Mouse (Mus musculus) bone marrow, adult 2 months (tissue): Measurements from ENCODE around the gene Nf1. TPM values are rescaled to one million over a fixed set of nuclear protein-coding genes. Genes with fewer than 3 reads are reported as not detected.

ENCODE experiments used
- H3K27ac ChIP-seq: fragments of 200-500 bp; 2 replicates; pipeline ENCODE4 v1.5.1; 2012; ENCODE audit warnings: low read depth, mild to moderate bottlenecking, control low read depth, inconsistent platforms, low read length; ENCODE audit not compliant: control insufficient read depth, poor library complexity, insufficient read depth
- H3K4me1 ChIP-seq: fragments of 200-500 bp; 2 replicates; pipeline ENCODE4 v1.6.1; 2011; ENCODE audit warnings: low read length; ENCODE audit not compliant: control insufficient read depth, insufficient read depth
- H3K4me3 ChIP-seq: fragments of 200-500 bp; replicated peaks from 2 replicates; pipeline ENCODE3; 2011; ENCODE audit warnings: mild to moderate bottlenecking, low read depth, low read length, control low read depth; ENCODE audit not compliant: control insufficient read depth
- CTCF ChIP-seq: fragments of 200-500 bp; IDR thresholded peaks from 2 replicates; pipeline ENCODE4 v1.5.1; 2011; ENCODE audit warnings: low read length, control low read depth; ENCODE audit not compliant: control insufficient read depth, insufficient read depth
- POLR2A ChIP-seq: fragments of 200-500 bp; IDR thresholded peaks from 2 replicates; pipeline ENCODE4 v1.6.1; 2011; ENCODE audit warnings: low read depth, mild to moderate bottlenecking, control low read depth, low read length, borderline replicate concordance; ENCODE audit not compliant: control insufficient read depth
- WGBS: fragments of 180-500 bp; shearing (Covaris S2); methylation state at CpG from one replicate; pipeline ENCODE4 v1.1.7; 2018; 5-methylcytosine and 5-hydroxymethylcytosine counted together
- polyA plus RNA-seq: library from polyadenylated mRNA; stranded (reverse); fragments of >200 nt; gene quantifications from 2 replicates; pipeline ENCODE4 v1.2.4, GENCODE M21; 2011; ENCODE audit warnings: low replicate concordance; ENCODE audit not compliant: missing spikeins, insufficient read depth, insufficient read length

Gene Nf1
- 2.3 and 3.0 TPM in 2 replicates for polyA plus RNA-seq

DNA sequence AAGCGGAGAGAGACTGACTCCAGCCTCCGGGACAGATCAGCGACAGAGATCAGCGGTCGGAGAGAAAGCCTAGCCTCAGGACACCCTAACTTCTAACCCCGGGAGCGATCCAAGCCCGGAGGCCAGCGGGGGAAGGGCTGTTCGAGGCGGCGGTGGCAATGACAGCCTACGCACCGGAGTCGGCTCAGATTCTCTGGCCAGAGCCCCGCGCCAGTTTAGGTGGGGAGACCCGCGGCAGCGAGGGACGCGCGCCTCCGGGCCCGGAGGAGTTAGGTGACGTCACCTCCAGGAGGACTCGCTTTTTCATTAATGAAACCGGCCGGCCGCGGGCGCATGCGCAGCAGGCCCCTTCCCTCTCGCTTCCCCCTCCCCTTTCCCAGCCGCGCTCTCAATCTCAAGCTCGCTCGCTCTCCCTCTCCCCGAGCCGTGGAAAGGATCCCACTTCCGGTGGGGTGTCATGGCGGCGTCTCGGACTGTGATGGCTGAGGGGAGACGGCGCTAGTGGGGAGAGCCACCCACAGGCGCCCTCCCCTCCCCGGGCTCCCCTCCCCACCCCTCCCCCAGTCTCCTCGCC is at the start of gene Nf1:
Gene Nf1, plus strand, starts transcription at position 460 of the 574 bp plus-strand sequence.
- peak within 1 kb of the TSS; percentile 95 for H3K4me3 ChIP-seq
- under 1% methylated on average over 47 of the region's 49 CpGs for WGBS
- H3K4me1 ChIP-seq, result no peaks in the 10 kb centered on the region
- TF ChIP-seq CTCF (no peak), POLR2A (peak; percentile 34; the same call in 1 of the 2 replicates)
- peak within 1 kb of the TSS; percentile 58; the same call in 1 of the 2 replicates for H3K27ac ChIP-seq

DNA sequence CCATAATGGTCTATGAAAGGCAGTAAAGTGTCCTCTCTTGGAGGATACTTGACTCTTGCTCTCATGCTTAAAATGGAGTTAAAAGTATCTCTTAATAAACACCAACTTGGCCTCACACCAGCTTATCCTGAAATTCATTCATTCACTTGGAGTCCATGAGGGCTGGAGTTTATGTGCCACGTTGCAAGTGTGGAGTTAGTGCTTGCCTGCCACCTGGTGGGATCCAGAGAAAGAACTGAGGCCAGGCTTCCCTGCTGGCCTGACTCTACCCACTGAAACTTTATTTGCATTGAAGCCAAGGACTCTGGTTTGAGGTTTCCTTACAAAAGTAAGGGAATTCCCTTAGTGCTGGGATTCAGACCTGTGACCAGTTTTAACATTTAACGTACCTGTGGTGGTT is 49.0 kb upstream of the Nf1 start:
- TF ChIP-seq CTCF, result peak; percentile 80
- no peak for TF ChIP-seq POLR2A
- peaks cover 9% of the 10 kb centered on the region; the same call in 1 of the 2 replicates for H3K4me1 ChIP-seq
- no peak overlapping the region for H3K27ac ChIP-seq
- no peak overlapping the region for H3K4me3 ChIP-seq
- 50% methylated on average over 2 of the region's 2 CpGs for WGBS

DNA sequence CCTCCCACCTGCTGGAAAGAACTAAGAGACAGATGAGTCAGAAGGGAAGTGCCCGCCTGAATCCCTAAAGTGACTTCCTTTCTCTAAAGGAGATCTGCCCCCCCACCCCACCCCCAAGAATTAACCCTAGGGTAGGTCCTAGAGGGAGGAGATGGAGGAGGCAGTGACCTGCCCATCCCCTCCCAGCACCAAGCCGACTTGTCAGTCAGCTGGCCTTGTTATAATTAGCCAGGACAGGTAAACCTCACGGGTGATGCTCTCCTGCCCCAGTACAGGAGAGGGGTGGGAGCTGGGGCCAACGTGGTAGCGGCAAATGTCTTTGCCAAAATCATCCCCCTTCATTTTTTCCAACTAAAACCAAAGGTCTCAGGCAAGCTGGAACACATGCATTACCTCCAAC is 47.8 kb upstream of the Nf1 start:
- H3K4me1 ChIP-seq, result peaks cover 8% of the 10 kb centered on the region; the same call in 1 of the 2 replicates
- WGBS, result 47% methylated on average over 5 of the region's 5 CpGs
- H3K4me3 ChIP-seq, result no peak overlapping the region
- H3K27ac ChIP-seq, result no peak overlapping the region
- no peak for TF ChIP-seq POLR2A
- no peak for TF ChIP-seq CTCF

DNA sequence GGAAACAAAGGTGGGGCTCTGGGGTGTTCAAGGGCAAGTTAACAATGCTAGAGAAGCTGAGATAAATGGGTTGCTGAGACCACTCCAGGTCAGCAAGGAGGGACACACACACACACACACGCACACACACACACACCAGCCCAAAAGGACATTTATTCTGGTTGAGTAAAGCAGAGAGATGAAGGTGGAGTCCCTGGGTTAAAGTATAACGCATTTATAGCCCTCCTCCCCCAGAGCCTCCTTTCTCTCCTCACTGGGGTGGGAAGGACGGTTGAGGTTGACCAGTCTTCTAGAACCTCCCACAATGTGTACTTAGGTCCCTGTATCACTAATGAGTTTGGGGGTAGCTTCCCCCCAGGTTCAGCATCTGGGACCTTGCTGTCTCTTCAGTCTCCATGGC is 47.4 kb upstream of the Nf1 start:
- H3K4me3 ChIP-seq, result no peak overlapping the region
- TF ChIP-seq CTCF, result no peak
- no peak for TF ChIP-seq POLR2A
- peaks cover 6% of the 10 kb centered on the region; the same call in 1 of the 2 replicates for H3K4me1 ChIP-seq
- no peak overlapping the region for H3K27ac ChIP-seq
- 69% methylated on average over 3 of the region's 3 CpGs for WGBS

DNA sequence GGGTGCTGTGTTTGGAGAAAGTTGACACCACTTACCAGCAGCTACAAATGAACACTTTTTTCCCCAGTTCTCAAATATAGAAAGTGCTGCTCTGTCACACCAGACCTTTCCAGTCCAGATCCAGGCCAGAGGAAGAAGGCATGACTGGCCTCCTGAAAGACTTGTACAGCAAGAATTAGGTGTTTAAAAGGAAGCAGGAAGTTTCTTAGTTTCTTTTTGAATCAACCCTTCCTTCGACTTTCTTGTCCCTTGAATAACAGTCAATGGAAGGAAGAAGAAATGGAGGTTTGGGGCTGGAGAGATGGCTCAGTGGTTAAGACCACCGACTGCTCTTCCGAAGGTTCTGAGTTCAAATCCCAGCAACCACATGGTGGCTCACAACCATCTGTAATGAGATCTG is 46.5 kb upstream of the Nf1 start:
- WGBS, result 64% methylated on average over 3 of the region's 3 CpGs
- H3K4me1 ChIP-seq, result peaks cover 4% of the 10 kb centered on the region; the same call in 1 of the 2 replicates
- no peak for TF ChIP-seq CTCF
- TF ChIP-seq POLR2A, result no peak
- H3K4me3 ChIP-seq, result no peak overlapping the region
- H3K27ac ChIP-seq, result no peak overlapping the region

DNA sequence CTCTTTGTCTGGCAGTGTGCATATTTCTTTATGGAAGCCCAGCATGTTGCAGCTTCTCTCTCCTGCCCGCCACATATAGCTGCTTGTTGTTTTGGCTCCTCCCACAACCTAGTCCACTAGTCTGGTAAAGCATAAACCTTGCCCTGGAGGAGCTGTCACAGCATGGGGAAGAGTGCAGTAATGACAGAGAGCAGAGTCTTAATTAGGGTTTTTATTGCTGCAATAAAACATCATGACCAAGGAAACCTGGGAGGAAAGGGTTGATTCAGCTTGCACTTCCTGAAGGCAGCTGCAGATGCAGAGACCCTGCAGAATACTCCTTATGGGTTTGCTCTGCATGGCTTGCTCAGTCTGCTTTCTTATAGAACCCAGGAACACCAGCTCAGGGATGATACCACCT is 45.5 kb upstream of the Nf1 start:
- Histone ChIP-seq H3K4me1 (peaks cover 1% of the 10 kb centered on the region; the same call in 1 of the 2 replicates), H3K4me3 (no peak overlapping the region), H3K27ac (no peak overlapping the region)
- TF ChIP-seq CTCF (no peak), POLR2A (no peak)
- WGBS, result 24% methylated on average over 1 of the region's 1 CpGs

DNA sequence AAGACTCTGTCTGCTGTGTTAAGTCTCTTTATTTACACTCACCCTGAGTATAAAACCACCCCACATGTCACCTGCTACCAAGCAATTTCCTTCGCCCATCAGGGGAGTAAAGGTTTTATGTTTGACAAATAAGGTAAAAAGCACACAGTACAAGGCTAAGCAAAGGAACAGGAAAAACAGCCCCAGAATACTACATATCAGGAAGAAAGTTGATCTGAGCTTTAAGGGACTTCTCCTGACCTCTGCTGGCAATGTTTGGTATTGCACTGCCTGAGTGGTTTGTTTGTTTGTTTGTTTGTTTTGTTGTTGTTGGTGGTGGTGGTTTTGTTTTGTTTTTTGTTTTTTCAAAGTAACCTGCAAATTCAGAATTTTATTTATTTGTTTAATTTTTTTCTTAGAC is 43.3 kb upstream of the Nf1 start:
- Histone ChIP-seq H3K4me1 (peaks cover 1% of the 10 kb centered on the region; the same call in 1 of the 2 replicates), H3K4me3 (no peak overlapping the region), H3K27ac (no peak overlapping the region)
- 11% methylated on average over 1 of the region's 1 CpGs for WGBS
- TF ChIP-seq POLR2A (no peak), CTCF (peak; percentile 30; the same call in 1 of the 2 replicates)

DNA sequence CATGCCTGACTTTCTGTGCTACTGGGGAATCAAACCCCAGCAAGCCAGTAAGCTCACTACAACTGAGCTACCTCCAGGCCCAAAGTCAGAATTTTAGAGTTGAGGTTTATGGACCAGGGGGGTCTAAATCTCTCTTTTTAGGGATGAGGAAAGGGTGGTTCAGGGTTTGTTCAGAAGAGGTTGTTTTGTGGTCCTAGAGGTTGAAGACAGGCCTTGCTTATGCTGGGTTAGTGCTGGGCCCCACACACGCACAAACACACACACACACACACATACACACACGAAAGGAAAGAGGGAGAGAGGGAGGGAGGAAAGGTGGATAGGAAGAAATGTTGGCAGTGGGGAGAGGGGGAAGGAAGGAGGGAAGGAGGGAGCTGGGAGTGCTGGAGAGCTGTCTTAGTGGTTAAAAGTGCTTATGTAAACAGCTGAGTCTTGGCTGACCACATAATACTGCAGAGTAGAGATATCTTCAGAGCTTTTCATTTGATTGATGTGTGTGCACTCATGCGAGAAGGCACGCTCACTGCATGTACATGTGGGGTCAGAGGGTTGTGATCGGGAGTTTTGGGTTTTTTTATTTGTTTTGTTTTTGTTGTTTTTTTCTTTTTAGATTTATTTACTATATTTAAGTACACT is 42.5 kb upstream of the Nf1 start, which contains the start of gene Gm9964:
Gene Gm9964, minus strand, starts transcription at position 51 of the 636 bp plus-strand sequence.
- WGBS, result 31% methylated on average over 5 of the region's 5 CpGs
- TF ChIP-seq POLR2A, result no peak
- no peak for TF ChIP-seq CTCF
- Histone ChIP-seq H3K4me3 (no peak within 1 kb of the TSS), H3K4me1 (no peaks in the 10 kb centered on the region; the same call in 1 of the 2 replicates), H3K27ac (no peak within 1 kb of the TSS)
